Mouse (Mus musculus) hindbrain, embryonic 16.5 days (tissue): ENCODE measurements at regions not wholly inside any gene's neighbourhood (a gene's known extent, or its start where the extent isn't known, plus 50 kb on each side); places are given as distances from the start of the nearest gene placed in this dataset.

Experiments
- ATAC-seq: fragments of 200-750 bp; cut with Nextera tagmentation; 2 replicates; pipeline ENCODE4 v1.8.0; 2017; ENCODE audit warnings: moderate TSS enrichment, moderate library complexity
- H3K27ac ChIP-seq: fragments of 300-500 bp; sonication (generic); 2 replicates; pipeline ENCODE4 v1.5.1; 2014; ENCODE audit warnings: low read depth, mild to moderate bottlenecking, control low read depth, low read length, moderate library complexity
- H3K27me3 ChIP-seq: fragments of 300-500 bp; sonication (generic); replicated peaks from 2 replicates; pipeline ENCODE4 v1.6.1; 2014; ENCODE audit warnings: low read length; ENCODE audit not compliant: control insufficient read depth, insufficient read depth
- H3K36me3 ChIP-seq: fragments of 300-500 bp; sonication (generic); 2 replicates; pipeline ENCODE4 v1.6.1; 2014; ENCODE audit warnings: mild to moderate bottlenecking, low read length, moderate library complexity, mixed read lengths; ENCODE audit not compliant: control insufficient read depth, insufficient read depth
- H3K4me1 ChIP-seq: fragments of 300-500 bp; sonication (generic); 2 replicates; pipeline ENCODE4 v1.6.1; 2014; ENCODE audit warnings: low read depth, low read length; ENCODE audit not compliant: control insufficient read depth, insufficient read depth
- H3K4me2 ChIP-seq: fragments of 300-500 bp; sonication (generic); 2 replicates; pipeline ENCODE4 v1.6.1; 2014; ENCODE audit warnings: mild to moderate bottlenecking, low read length, control low read depth, moderate library complexity
- H3K4me3 ChIP-seq: fragments of 300-500 bp; sonication (generic); 2 replicates; pipeline ENCODE4 v1.5.1; 2014; ENCODE audit warnings: mild to moderate bottlenecking, low read length, control low read depth, moderate library complexity
- H3K9ac ChIP-seq: fragments of 300-500 bp; sonication (generic); 2 replicates; pipeline ENCODE4 v1.6.1; 2014; ENCODE audit warnings: low read depth, mild to moderate bottlenecking, control low read depth, low read length, moderate library complexity
- H3K9me3 ChIP-seq: fragments of 300-500 bp; sonication (generic); 2 replicates; pipeline ENCODE4 v1.6.1; 2014; ENCODE audit warnings: mild to moderate bottlenecking, low read length, moderate library complexity; ENCODE audit not compliant: control insufficient read depth
- WGBS: fragments of 180-500 bp; shearing (Covaris S2); extraction: QIAGEN DNeasy Blood & Tissue Kit; methylation state at CpG from one replicate; pipeline ENCODE4 v1.1.7; 2014; 5-methylcytosine and 5-hydroxymethylcytosine counted together

DNA sequence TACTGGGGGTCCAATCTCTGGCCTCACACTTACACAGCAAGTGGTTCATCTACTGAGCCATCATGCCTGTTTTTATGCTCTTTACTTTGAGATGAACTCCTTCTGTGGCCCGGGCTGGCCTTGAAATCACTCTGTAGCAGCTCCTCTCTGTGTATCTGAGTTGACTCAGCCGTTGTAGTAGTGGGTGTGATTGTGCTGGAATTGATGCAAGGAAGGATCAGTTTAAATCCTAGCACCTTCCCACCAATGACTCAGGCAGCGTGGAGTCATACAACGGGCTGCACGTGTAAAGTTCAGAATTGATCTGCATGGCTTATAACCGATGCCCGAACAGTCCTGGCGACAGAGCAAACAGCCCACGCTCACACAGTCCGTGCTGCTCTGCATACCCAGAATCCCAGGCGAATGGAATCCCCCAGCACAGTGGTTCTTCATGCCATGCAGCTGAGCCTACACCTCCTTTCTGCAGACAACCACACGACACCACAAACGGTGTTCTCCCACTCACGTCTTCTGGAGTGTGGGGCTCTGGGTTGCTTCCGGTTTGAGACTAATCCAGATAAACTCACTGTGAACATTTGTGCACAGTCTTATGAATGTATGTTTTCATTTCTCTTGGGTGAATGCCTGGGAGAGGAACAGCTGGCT is 81.2 kb downstream of the Gm5294 start:
- Histone ChIP-seq H3K4me1 (no peaks in the 10 kb centered on the region), H3K4me3 (no peak overlapping the region), H3K9ac (no peak overlapping the region), H3K36me3 (no peaks in the 10 kb centered on the region), H3K27ac (no peak overlapping the region), H3K27me3 (no peaks in the 10 kb centered on the region), H3K4me2 (no peak overlapping the region), H3K9me3 (no peaks in the 10 kb centered on the region)
- WGBS = 81% methylated on average over 15 of the region's 15 CpGs
- ATAC-seq = no peak

DNA sequence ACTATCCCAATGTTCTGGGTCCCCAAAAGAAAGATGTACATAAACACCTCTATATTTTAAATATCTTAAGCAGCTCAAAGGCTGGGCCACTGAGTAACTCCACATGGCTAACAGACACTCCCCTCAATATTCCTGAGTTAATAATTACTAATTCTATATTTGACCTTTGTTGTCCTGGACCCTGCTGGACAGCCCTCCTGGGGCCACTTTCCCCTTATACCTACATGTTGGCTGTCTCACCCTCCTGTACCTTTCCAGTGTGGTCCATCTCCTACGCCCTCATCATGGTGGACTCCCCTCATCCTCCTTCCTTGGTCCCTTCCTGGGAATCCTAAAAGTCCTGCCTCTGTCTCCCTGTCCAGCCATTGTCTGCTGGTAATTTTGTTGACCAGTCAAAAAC is 82.4 kb downstream of the Gm5294 start:
- Histone ChIP-seq H3K9ac (no peak overlapping the region), H3K4me2 (no peak overlapping the region), H3K27ac (no peak overlapping the region), H3K4me1 (no peaks in the 10 kb centered on the region), H3K9me3 (no peaks in the 10 kb centered on the region), H3K36me3 (no peaks in the 10 kb centered on the region), H3K4me3 (no peak overlapping the region), H3K27me3 (no peaks in the 10 kb centered on the region)
- no peak for ATAC-seq
- WGBS = 85% methylated on average over 1 of the region's 1 CpGs

DNA sequence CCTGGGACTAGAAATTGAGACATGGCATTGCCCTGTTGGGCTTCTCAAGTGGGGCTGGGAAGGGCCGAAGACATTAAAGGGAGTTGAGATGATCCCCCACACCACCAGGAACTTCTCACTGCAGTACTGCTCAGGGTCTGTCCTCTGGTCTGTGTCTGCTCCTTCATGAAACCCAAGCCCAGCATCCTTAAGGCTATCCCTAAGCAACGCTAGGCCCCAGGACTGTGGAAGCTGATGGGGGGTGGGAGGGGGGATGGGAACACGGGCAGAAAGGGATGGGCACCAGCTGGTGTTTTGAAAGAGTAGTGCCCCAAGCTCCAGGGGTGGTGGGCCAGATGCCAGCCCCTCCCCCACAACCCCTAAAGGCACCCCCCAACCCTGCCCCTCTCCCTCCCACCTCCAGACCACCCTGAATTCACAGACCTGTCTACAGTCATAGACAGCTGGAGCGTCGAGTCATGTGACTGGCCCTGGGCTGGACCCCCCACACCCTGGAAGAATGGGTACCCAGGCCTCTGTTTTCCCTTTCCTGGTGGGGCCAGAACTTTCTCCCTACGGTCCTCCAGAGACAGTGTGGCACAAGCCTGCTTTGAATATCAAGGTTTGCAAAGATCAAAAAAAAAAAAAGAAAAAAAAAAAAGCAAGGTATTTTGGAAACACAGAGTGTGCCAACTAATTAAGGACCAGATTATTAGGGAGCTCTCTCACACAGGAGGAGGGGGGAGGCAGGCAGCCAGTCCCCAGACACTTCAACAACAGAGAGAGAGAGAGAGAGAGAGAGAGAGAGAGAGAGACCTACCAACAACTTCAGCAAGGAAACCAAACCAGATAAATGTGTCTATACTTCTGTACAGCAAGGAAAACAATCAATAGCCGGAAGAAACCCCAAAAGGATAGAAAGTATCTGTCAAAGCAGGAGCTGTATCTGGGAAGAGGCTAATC is 85.1 kb downstream of the Pdgfa start:
- peaks cover 7% of the 10 kb centered on the region for H3K4me1 ChIP-seq
- H3K9me3 ChIP-seq = no peaks in the 10 kb centered on the region
- whole genome bisulfite sequencing = 41% methylated on average over 7 of the region's 7 CpGs
- H3K36me3 ChIP-seq = no peaks in the 10 kb centered on the region
- H3K9ac ChIP-seq = no peak overlapping the region
- H3K4me3 ChIP-seq = no peak overlapping the region
- H3K4me2 ChIP-seq = no peak overlapping the region
- H3K27me3 ChIP-seq = no peaks in the 10 kb centered on the region
- H3K27ac ChIP-seq = no peak overlapping the region
- no peak for ATAC-seq

GRCm38 (mm10) chr5:138912711-138913105 is 84.5 kb downstream of the Pdgfa start:
- Histone ChIP-seq H3K27me3 (no peaks in the 10 kb centered on the region), H3K4me2 (no peak overlapping the region), H3K4me1 (peaks cover 7% of the 10 kb centered on the region), H3K4me3 (no peak overlapping the region), H3K36me3 (no peaks in the 10 kb centered on the region), H3K27ac (no peak overlapping the region), H3K9ac (no peak overlapping the region), H3K9me3 (no peaks in the 10 kb centered on the region)
- ATAC-seq = no peak
- WGBS = 31% methylated on average over 7 of the region's 7 CpGs

GRCm38 (mm10) chr5:138915068-138915467 is 82.1 kb downstream of the Pdgfa start:
- Histone ChIP-seq H3K27ac (no peak overlapping the region), H3K4me1 (peaks cover 7% of the 10 kb centered on the region), H3K9ac (no peak overlapping the region), H3K4me2 (no peak overlapping the region), H3K27me3 (no peaks in the 10 kb centered on the region), H3K9me3 (0 out of 2 replicates have a peak, but pooled peaks cover 2% of the 10 kb centered on the region), H3K4me3 (no peak overlapping the region), H3K36me3 (no peaks in the 10 kb centered on the region)
- 24% methylated on average over 5 of the region's 5 CpGs for WGBS
- no peak for ATAC-seq

GRCm38 (mm10) chr5:138915496-138915895 is 81.7 kb downstream of the Pdgfa start:
- H3K4me1 ChIP-seq = peaks cover 7% of the 10 kb centered on the region
- no peaks in the 10 kb centered on the region for H3K27me3 ChIP-seq
- H3K4me3 ChIP-seq = no peak overlapping the region
- H3K36me3 ChIP-seq = no peaks in the 10 kb centered on the region
- no peak overlapping the region for H3K9ac ChIP-seq
- H3K4me2 ChIP-seq = no peak overlapping the region
- WGBS = 63% methylated on average over 4 of the region's 4 CpGs
- no peak for ATAC-seq
- no peak overlapping the region for H3K27ac ChIP-seq
- H3K9me3 ChIP-seq = 0 out of 2 replicates have a peak, but pooled peaks cover 2% of the 10 kb centered on the region

DNA sequence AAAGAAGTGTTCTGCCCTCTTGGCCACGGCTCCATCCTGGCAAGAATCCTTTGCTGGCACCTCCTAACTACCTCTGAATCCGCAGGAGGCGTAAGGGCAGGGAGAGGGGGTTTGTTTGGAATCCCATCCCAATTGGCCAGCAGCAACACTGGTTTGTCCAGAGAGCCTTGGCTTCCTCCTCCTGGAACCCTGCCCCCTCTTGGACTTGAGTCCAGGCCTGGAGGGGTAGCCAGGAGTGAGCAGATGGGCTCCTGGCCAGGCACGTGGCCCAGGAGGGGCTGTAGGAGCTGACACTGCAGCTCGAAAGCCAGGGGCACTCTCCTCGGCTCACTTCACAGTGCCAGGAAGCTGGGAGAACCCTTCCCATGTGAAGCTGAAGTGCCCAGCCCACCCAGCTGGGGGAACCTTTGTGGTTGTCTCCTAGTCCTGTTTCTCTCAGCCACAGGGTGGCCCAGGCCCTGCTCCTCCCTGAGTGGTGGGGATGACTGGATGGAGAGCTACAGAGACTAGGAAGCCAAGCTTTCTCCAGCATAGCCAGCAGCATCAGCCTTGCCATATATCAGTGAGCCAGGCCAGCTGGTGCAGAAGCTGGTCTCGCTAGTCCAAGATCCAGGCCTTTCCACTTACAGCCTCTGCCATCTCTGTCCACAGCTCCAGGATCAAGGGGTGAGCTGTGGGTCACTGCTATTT is 76.9 kb downstream of the Pdgfa start:
- Histone ChIP-seq H3K36me3 (no peaks in the 10 kb centered on the region), H3K9ac (no peak overlapping the region), H3K4me3 (no peak overlapping the region), H3K27me3 (no peaks in the 10 kb centered on the region), H3K27ac (no peak overlapping the region), H3K4me2 (no peak overlapping the region), H3K4me1 (no peaks in the 10 kb centered on the region), H3K9me3 (0 out of 2 replicates have a peak, but pooled peaks cover 2% of the 10 kb centered on the region)
- WGBS = 56% methylated on average over 6 of the region's 7 CpGs
- ATAC-seq = peak; percentile 95

GRCm38 (mm10) chr5:138922116-138922515 is 75.1 kb downstream of the Pdgfa start:
- Histone ChIP-seq H3K36me3 (no peaks in the 10 kb centered on the region), H3K4me1 (no peaks in the 10 kb centered on the region), H3K27me3 (no peaks in the 10 kb centered on the region), H3K4me2 (no peak overlapping the region), H3K9me3 (0 out of 2 replicates have a peak, but pooled peaks cover 2% of the 10 kb centered on the region), H3K4me3 (no peak overlapping the region), H3K27ac (no peak overlapping the region), H3K9ac (no peak overlapping the region)
- no peak for ATAC-seq
- WGBS = 46% methylated on average over 3 of the region's 3 CpGs
